Mouse (Mus musculus): ENCODE results near the gene Tbpl1.

Tbpl1 gene

DNA sequence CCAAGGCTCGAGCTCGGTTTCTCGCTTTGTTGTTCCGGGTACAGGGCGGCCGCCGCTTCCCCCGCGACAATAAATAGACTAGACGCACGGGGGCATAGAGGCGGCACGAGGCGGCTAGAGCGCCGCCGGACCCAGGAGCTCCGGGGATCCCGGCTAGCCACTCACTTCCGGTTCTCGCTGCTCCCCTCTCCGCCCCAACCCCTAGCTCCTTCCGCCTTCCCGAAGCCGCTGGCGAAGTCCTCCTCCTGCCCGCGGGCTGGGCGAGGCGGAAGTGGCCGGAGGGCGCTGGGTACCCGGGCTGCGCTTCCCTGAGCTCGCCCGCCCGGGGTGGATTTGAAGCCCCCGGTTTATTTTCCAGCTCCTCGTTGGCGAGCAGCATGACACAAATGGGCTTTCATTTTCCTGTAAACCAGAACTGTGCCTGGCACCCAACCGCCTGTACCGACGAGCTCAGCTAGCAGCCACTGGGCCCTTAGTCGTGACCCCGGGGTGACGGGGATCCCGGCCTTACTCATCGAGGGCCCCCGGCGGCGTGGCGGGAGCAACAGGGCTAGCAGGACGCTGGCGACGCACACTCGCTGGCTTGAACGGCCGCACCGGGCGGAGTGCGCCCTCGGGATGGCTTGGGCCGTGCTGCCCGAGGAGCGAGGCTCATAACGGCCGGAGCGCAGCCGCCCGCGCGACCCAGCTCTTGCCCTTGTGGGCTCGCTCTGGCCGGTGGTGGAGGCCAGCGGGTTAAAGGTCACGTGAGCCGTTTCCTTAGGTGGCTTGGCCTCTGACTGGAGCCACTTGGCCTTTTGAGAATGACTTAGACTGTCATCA lies at the start of gene Tbpl1:
Gene Tbpl1 (minus strand): TSS at position 667 of the 822 bp plus-strand sequence.
- DNase-seq = peak; percentile 92 to 94

- no peak for DNase-seq
Measured at GRCm38 (mm10) chr10:22781466-22781865, 49.7 kb upstream of the Tbpl1 start.

GRCm38 (mm10) chr10:22777939-22778338 lies 46.2 kb upstream of the Tbpl1 start:
- no peak for DNase-seq

DNA sequence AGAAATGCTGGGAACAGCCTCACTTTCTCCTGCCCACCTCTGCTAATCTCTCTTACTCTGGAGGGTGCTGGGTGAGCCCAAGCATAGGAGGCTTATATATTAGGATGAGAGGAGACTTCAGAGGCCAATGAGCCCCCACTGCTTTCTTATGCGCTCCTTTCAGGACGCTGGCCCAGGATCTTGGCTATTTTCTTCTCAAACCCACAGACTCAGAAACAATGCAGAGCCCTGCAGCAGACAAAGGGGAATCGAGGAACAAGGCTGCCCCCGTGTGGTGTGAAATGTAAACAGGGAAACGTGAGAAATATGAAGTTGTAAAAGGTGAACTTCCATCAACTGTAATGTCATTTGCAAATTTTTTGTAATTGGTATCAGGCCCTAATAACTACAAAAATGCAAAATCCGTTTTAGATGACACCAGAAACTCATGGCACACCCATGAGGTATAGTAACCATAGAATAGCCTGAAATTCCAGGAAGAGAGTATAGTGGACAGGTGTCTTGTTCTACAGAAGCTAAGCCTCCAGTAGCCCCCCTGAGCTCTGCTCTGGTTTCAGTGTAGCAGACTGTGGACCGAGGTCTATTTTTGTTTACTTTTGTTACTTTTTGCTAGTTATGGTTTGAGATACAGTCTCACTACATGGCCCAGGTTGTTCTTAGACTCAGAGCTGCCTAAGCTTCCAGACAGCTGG lies 44.4 kb upstream of the Tbpl1 start:
- DNase-seq = no peak

GRCm38 (mm10) chr10:22775456-22775855 lies 43.7 kb upstream of the Tbpl1 start:
- DNase-seq = no peak

DNA sequence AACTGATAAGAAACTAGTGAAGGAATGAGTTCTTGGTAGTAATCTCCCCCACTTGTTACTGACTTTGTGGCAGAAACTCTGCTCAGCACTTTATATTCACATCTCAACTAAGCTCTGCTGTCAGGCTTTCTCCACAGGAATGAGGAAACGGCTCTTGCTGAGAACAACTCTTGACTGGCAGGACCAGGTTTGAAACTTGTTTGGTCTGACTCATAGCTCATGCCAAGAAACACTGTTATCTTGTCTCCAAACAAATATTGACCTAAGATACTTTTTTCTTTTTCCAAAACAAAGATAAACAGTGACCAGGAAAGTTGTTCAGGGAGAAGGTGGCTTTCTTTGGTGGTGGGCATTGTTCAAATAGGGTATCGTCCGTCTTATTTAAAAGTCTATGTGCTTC lies 42.9 kb upstream of the Tbpl1 start:
- no peak for DNase-seq

GRCm38 (mm10) chr10:22754240-22754639 lies 22.5 kb upstream of the Tbpl1 start:
- DNase-seq = no peak

- DNase-seq = no peak
Measured at GRCm38 (mm10) chr10:22751175-22751682, 19.5 kb upstream of the Tbpl1 start.

- DNase-seq = no peak
Measured at GRCm38 (mm10) chr10:22746334-22747322, 14.9 kb upstream of the Tbpl1 start.

GRCm38 (mm10) chr10:22745922-22746321 lies 14.2 kb upstream of the Tbpl1 start:
- DNase-seq = no peak

GRCm38 (mm10) chr10:22732181-22732580 lies 443 bp upstream of the Tbpl1 start:
- DNase-seq = no peak

- DNase-seq = no peak
Measured at GRCm38 (mm10) chr10:22730992-22731271, 806 bp downstream of the Tbpl1 start.

- peak; percentile 22 to 36 for DNase-seq
Measured at GRCm38 (mm10) chr10:22730266-22730991, 1.3 kb downstream of the Tbpl1 start.

GRCm38 (mm10) chr10:22728257-22728656 lies 3.5 kb downstream of the Tbpl1 start:
- no peak for DNase-seq

DNA sequence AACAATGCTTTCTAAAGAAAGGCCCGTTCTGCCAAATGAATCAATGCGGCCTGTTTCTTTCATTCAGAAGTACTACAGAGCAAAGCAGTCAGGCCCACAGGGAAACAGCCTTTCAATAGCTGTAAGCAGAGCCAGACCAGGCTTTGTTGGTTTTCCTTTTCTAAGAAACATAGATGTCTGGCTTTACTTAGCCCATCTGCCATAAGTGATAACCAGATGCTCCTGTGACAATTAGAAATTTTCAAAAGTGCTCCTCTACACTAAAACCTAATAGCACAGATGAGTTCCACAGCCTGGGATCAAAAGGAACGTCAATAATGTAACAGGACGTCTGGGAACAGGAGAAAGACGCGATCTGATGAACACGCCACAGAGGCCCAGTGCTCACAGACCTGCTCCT lies 5.4 kb downstream of the Tbpl1 start:
- no peak for DNase-seq

DNA sequence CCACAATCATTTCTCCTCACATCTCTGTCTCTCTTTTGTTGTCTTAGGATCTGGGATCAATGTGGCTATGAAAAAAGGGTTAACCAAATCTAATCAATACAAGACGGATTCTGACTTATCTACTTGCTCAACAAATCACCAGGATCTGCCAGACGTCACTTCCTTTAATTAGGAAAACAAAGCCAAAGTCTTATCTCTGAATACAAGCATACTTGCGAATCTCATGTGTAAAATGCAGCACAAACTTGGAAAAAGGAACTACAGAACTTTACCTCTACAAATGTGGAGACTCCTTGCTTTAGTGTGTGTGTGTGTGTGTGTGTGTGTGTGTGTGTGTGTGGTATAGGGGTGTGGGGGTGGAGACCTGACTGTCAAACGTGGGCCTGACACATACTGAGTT lies 6.6 kb downstream of the Tbpl1 start:
- DNase-seq = no peak

DNA sequence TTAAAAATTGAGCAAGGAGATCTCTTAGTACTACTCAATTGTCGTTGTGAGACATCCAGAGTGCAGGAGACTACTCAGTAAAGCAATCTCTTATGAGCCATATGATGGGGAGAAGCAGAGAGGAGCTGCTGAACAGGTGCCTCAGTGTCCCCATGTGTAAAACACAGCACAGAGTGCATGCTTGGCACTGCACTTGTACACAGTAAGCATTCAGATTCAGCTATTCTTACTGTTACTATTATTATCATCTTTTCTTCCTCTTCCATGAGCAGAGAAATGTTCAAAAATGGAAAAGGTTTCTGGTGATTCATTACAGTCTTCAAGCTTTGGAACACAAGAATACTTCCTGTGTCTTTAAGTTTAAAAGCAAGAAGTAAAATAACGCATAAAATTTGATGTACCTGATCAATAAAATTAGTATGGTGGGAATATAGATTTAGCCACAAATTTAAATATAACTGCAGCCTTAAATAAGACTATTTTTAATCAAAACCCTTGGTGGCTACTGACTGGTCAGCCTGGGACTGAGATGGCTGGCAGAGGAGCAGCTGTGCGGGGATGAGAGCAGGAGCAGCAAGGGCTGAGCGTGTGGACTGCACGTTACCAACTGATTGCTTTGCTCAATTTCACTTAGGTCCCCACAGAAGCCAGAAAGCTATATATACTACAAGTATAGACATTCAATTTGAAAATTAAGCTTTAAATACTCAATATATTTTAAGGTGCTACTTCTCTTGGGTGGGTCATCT lies 10.8 kb downstream of the Tbpl1 start:
- no peak for DNase-seq

GRCm38 (mm10) chr10:22718475-22718874 lies 13.3 kb downstream of the Tbpl1 start:
- DNase-seq = no peak

DNA sequence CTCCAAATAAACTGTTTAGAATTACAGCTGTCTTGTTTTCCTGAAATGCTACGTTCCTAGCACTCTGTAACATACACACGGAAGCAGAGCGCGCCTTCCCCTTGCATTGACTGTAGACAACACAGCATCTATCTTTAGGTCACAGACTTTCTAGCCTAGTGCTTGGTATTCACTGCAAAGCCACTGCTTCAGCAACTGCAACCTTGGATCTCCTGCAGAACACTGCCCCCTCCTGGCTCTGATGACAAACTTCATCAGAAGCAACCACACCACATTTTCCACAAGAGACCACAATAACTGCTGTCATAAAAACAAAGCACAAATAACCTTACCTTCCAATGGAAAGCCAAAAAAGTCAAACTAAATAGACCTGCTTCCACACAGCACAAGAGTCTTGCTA lies 17.2 kb downstream of the Tbpl1 start:
- DNase-seq = no peak

- DNase-seq = no peak
Measured at GRCm38 (mm10) chr10:22712955-22713354, 18.8 kb downstream of the Tbpl1 start.

DNA sequence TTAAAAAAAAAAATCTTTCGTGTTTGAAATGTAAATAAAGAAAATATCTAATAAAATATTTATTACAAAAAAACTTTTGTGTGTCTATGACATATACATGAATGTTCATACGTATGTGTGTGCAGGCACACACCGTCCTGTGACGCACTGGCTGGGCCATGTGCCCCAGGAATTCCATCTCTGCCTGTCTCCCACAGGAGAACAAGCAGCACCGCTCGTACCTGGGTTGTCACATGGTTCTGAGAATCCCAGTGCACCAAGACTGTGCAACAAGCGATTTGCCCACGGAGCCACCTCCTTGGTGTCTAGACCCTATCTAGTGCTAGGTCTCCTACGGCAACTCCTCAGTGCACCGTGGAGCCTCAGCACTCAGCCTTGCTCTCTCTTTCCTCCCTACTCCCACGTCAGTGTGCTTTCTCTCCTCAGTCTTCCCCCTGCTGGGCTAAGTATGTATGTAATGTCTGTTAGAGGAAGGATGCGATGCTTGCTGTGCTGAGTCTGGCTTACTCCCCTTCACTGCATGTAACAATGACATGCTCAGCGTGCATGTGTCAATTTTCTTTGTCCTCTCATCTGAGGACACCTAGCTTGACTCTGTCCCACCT lies 21.5 kb downstream of the Tbpl1 start:
- DNase-seq = no peak

Data from thymus, adult 18-20 months (tissue).